Mouse (Mus musculus): ENCODE results near the gene Sorcs2.

Gene Sorcs2

DNA sequence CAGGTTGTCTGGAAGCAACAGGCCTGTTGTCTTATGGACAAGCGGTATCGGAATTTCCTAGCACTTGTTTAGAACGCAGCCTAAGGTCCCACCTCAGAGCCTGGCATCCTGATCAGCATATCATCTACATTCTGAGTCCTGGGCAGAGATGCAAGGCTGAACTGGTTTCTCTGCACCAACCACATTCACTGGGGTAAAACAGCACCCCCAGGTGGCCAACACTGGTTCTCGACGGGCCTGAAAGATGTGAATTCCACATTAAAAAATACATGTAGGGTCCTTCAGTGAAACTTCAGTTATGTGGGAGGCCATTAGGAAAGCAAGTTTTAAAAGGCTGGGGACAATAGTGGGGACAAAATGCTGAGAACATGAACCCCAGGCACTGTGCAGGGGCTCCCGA is 174.2 kb downstream of the Sorcs2 start:
- DNase-seq = peak; percentile 69

DNA sequence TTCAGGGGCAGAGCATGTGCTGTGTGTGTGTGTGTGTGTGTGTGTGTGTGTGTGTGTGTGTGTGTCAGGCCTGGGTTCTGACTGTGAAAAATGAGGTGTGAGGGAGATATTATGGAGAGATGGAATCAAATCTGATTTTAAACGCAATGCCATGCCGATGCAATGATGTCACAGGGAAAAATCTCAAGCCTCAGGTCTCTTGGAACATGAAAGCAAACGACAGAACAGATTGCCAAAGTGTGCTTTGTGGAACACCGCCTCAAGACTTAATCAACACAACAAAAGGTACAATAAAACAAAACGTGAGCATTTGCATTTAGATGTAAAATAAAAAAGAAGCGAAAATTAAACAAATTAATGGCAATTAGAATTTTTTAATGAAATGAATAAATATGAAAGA is 177.3 kb downstream of the Sorcs2 start:
- no peak for DNase-seq

DNA sequence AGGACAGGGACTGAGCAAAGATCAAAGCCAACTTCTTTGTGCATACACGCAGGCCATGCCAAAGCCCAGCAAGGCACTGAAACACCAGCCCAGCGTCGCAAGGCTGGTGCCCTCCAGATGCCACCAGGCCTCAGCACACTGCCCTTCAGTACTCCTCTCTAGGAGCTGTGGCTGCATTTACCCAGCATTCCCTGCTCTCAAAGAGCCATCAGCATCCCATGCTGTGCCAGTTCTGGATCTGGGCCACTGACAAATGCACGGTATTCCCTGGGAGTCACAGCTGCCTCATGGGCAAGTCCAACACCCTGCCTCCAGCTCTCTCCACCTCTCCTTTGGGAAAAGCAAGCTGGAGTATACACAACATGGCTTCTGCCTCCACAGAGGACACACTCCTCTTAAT is 177.8 kb downstream of the Sorcs2 start:
- DNase-seq = no peak

DNA sequence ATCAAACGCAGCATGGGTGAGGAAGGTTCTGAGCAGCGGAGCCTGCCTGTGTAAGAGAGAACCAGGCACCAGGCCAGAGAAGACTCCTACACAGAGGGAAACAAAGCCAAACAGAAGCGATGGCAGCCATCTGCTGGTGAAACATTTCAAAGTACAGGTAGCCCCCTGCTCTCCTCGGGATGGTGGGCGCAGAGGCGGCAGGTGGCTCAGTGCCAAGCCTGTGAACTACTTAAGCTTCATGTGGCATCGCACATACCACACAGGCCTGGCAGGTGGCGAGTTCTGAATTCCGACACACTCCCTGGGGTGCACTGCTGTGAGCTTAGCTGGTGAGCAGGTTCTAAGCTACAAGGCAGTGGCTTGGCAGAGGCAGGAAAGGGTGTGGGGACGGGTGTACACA is 184.6 kb downstream of the Sorcs2 start:
- DNase-seq = peak; percentile 96

DNA sequence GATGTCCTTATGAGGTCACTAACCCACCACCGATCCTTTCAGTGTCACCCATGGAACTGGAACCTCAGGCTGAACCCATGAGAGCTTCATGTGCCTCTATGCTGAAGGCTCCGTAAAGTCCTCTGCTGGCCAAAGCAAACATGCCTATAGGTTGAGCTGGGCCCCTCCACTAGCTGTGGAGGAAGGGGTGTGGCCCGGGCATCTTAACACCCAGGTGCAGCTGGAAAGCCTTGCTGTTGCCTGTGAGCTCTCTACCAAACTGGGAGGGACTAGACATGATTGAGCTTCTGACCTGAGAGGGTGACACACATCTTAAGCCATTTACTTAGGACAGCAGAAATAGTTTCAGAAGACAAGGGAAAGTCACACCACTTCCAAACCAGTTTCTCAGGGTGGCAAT is 189.1 kb downstream of the Sorcs2 start:
- DNase-seq = no peak

DNA sequence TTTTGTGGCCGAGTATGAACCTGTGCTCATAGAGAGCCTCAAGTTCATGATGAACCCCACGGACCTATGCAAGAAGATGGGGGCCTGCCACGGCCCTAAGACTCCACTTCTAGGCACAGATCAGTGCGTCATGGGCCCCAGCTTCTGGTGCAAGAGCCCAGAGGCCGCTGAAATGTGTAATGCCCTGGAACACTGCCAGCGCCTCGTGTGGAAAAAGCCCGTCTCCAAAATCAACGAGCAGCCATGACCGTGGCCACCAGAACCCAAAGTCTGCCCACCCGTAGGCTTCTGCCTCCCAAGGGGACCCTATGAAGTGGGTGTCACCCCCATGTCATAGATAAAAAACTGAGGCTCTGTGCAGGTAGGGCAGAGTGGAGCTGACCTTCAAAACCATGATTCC is 192.5 kb downstream of the Sorcs2 start:
- no peak for DNase-seq

DNA sequence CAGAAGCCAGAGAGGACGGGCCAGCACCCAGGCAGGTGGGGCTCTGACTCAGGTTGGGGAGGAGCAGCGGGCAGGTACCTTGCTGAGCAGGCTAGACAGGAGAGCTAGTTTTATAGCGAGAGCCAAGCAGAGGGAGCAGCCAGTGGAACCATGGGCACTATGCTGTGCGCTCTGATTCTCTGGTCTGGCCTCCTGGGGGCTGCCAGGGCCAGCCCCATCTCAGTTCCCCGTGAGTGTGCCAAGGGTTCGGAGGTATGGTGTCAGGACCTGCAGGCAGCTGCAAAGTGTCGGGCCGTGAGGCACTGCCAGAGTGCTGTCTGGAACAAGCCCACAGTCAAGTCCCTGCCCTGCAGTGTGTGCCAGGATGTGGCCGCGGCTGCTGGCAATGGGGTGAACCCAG is 194.0 kb downstream of the Sorcs2 start, which contains the start of gene Psapl1:
Psapl1 (plus strand) TSS at position 106 of the 400 bp plus-strand sequence.
- no peak for DNase-seq

DNA sequence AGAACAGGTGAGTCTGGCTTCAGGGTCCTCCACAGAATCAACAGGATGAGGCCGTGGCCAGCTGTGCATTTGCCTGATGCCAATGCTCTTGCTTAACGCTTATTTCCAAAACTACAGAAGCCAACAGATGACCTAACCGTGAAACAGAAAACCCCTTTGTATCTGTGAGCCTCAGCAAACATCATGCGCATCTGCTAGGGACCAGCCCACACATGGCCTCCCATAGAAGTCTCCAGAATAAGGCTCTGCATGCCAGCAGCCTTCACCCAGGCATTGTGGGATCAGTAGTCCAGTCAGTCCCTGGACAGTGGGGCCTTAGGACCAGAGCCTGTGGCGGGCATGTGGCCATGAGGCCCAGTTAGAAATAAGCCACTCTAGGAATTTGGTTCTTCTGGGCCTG is 194.5 kb downstream of the Sorcs2 start:
- peak; percentile 89 for DNase-seq

DNA sequence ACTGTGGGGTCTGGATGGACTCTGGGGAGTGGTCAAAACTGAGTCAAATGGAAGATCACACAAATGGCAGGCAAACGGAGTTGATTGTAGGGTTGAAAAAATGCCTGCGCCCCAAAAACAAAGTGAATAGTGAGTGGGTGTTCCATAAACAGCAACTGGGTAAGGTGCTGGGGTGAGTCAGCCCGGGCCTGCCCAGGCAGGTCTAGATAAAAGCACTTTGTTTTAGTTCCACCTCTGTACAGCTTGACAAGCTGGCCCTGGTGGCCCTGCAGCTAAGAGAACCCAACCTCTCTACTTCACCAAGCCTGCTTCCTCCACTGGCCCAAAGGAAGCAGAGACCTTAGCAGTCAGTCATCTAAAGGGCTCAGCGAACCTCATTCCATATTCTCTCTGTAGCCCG is 195.2 kb downstream of the Sorcs2 start:
- DNase-seq = no peak

DNA sequence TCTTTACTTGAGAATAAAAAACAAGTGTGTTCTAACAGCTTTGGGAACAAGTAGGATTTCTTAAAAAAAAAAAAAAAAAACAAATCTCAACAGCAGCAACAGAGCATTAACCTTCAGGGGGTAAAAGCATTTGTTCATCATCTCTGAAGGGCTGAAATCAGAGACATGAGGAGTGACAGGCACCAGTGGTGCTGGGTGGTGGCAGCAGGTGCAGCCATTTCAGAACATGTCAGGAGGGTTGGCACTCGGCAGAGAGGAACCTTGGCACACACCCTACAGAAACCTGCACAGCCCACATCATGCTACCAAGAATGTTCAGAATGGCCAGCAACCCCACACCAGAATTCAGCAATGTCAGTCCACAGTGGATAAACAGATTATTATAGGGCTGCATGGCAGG is 198.4 kb downstream of the Sorcs2 start:
- DNase-seq = no peak

DNA sequence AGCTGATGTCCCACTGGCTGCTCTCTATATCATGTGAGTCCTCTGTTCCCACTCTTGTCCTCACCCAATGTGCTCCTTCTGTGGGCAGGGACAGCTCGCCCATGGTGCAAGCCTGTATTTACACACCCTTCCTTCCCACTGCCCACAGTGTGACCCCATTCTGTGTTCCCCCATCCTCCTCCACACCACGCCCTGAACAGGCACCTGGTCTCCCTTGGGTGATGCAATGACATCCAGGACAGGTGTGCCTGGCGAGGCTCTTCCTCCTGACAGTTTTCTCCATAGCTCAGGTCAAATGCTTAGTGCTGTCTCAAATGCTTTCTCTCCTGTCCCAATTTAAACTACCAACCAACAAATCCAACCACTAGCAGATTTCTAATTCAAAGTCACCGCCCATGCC is 202.5 kb downstream of the Sorcs2 start:
- no peak for DNase-seq

DNA sequence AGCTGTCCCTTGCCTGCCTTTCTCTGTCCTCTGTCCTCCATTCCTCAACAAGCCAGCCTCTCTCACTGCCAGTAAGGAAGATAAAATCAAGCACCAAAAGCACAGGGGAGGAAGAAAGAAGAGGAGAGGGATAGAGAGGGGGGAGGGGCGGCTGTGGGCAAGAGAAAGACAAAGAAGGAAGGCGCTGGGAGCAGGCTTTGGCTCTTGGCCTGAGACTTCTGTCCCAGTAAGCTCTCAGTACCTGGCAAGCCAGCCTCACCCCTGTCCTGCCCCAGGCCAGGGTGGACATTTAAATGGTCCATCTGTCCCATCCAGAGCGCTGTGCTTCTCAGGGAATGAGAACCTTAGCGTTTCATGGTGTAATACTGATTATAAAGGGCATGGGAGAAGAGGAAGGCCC is 203.3 kb downstream of the Sorcs2 start:
- DNase-seq = no peak

DNA sequence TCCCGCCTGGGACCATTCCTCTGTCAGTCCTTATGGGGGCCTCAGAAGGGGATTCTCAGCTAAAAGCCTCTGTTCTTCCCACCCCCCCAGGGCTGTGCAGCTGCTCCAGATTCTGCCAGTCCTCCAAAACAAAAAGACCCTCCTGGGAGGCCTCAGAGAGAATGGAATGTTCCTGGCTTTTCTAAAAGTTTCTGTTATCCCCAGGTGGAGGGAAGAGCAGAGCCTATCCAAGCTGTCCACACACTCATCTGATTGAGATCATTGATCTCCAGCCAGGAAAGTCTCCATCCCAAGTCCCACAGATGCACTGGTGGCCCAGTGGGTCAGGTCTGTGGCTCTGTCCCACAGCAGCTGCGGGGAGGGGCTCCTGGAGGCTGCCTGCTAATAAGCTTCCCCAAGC is 205.3 kb downstream of the Sorcs2 start:
- no peak for DNase-seq

DNA sequence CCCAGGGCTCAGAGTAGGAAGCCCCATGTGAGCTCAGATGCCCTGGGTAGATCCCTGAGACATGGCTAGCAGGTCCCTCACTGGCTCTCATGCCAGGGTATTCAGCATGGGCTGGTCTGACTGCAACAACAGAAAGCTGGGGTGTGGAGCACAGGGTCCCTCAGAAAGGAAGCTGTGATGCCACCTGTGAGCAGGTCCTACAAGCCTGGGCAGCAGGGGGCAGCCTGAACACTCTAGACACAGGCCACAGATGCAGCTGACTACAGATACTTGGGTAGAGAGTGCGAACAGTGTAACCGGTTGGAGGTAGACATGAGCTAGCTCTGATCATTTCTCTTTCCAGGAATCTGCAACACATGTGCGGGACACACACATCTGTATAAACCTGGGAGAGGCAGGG is 206.1 kb downstream of the Sorcs2 start:
- DNase-seq = no peak

DNA sequence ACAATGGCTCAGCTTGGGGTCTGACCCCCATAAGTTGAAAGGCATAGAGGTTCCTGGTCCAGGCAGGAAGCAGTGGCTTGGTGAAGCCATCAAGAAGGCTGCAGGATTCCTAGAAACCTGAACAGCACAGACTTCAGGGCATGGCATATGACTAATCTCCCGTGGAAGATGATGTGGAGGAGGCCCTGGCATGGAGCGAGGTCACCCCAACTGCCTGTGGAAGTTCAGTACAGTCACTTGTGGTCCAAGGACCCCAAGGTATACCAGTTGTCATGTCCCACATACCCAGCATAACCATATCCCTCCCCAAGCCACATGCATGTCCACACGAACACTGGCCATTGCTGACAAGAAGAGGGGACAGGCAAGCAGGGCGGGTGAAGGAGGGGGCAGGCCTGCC is 206.7 kb downstream of the Sorcs2 start:
- DNase-seq = no peak

DNA sequence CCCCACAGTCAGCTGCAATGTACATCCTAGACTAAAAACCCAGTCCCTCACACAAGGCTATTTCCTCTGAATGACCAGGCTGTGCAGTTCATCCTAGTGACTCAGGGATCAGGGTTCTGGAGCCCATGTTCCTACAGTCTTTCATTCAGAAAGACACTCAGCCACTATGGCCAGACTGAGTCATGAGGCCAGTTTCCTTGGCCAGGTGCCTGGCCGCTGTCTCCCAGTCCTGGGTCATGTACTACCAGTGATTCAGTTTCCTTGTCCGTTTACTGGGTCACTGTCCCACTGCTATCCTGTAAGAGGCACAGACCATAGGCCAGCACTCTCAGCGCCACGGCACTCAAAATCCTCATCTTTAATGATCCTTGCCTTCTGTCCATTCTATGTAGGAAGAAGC is 209.6 kb downstream of the Sorcs2 start:
- no peak for DNase-seq

DNA sequence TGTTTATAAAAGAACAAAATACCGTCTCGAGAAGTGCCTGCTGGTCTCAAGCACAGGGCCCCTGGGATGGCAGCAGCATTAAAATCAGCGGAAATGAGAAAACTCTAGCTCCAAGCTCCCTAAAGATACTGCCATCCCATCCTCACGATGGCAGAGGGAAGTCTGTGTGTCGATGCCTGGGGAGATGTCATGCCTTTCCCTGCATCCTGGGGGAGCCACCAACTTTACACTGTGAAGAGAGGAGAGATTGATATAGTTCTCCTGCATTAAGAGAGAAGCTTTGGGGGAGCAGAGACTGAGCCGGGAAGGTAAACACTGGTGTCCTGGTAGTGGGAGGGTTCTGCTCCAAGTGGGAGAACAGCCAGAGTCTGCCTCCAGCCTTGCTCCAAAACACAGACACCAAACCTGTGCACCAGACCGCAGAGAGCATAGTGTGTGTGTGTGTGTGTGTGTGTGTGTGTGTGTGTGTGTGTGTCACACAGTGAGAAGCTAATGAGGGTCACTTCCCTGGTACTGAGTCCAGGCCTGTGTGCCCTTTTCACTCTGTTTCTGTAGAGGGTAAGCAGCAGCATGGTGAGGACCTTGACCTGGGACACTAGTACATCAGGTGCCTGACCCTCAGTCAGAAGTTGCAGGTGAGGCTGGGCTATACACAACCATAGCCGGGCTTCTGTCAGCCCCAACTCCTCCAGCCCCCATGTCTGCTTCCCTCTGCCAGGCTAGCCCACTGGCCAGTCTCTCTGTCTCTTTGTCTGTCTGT is 211.5 kb downstream of the Sorcs2 start:
- DNase-seq = no peak

DNA sequence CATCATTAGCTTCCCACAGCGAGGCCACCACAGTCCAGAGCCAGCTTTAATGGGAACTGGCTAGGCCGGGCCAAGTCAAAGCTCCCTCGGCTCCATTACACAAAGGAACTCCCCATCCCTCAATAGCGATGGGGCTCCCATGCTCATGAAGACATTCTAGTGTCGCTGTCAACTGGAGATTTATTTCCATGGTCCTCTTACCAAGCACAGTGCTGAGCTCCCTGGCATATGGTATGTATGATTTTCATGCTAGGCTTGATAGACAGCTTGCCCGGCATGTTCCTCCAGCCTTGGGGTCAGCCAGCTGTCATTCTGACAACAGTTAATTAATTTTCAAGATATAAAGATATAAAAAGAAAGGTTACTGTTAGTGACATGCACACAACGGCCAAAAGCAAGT is 215.6 kb downstream of the Sorcs2 start:
- no peak for DNase-seq

DNA sequence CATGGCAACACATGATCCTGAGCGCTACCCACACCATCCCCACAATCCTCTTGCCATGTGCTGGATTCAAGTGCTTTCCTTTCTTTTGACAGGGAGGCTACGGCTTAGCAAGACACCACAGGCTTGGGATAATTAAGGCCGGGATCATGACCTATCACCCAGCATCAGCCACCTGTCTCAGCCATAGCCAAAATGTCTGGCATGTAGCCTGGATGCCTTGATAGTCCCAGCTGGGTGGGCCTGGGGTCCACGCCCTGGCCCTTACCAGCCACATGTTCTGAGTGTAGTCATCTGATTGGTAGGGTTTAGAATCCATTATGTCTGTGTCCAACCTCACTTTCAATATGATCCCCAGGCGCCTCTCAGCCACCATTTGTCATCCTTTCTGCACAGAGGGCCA is 218.2 kb downstream of the Sorcs2 start:
- DNase-seq = no peak

DNA sequence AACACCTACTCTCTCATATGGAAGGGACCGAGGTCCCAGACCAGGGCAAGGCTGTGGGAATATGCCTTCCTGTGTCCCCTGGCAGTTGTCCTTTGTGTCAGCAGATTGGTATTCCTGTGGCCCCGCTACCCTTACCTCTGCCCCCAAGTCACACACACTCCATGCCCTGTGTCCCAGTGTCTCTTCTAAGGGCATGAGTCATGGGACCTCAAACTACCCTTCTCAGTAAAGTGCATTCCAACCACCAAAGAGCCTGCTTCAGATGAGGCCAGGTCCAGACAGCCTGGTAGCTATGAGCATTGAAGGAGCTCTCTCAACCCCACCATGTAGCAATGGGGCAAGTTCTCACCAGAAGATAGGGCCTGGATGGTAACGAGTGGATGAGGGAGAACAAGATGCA is 219.2 kb downstream of the Sorcs2 start:
- DNase-seq = no peak

DNA sequence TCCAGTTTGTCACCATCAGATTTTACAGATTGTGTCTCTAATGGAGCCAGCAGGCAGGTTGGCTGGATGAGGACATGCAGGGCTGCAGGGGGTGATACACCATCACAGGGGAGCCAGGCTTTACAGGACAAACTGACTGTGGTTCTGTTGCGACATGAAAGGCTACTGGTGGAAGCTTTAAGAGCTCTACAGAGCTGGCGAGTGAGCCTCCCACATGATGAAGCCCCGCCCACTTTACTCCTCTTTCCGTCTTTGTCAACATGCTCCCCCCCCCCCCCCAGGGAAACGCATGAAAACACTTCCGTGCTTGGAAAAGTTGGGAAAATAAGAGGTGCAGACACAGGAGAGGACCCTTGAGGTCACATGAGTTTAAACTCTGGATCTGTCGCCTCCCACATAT is 219.7 kb downstream of the Sorcs2 start:
- no peak for DNase-seq

DNA sequence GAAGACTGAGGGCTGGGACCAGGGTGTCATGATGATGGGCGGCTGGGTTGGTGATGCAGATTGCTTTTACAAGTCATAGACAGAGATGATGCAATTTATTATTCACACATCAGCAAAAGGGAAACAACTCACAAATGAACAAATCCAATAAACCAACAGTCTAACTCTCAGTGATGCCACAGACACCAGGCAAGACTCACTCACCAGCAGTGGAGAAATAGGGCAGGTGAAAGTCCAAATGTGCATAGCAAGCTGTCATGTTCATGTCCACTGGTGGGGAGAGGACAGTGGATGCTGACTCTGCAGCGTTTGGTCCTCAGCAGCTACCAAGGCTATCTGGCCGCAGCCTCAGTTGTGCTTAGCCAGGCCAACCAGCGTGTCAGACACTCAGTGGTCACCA is 221.1 kb downstream of the Sorcs2 start:
- DNase-seq = no peak

DNA sequence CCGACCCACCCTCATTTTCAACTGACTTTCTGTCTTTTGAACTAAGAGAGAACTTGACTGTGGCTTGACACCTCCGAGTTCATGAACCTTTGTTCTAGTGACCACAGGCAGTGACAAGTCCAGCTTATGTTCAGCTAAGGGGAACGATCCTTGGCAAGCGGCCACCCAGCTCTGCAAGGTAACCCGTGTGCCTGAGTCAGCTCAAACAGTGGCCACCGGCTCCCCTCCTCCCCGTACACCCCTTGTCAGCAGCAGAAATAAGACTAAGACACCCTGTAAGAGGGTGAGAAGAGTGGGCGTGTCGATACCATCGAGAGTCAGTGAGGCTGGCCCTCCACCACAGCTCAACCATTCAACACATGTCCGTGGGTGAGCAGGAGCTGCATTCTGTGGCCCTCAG is 221.5 kb downstream of the Sorcs2 start:
- DNase-seq = no peak

DNA sequence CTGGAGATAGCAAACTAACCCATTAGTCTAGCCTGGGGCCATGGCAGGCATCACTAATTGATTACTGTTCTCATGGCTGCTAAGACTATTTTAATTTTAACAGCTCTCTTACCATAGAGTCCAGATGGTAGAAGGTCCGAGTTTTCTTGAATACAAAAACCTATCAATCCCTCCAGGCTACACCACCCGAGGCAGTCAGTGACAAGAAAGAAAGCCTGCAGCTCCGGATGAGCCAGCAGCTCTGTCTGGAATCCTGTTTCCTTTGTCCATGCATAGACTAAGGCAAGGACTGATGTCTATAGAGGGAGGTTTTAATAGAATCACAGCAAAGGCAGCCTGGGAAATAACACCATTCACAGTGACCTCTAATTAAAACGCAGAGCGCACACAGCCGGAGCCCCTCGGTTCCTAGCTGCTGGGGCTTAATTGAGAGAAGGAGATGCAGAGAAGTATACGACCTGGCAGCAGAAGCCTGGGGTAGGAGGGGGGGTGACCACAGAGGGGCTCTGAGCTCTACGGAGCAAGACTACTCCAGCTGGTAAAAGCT is 223.3 kb downstream of the Sorcs2 start:
- no peak for DNase-seq

DNA sequence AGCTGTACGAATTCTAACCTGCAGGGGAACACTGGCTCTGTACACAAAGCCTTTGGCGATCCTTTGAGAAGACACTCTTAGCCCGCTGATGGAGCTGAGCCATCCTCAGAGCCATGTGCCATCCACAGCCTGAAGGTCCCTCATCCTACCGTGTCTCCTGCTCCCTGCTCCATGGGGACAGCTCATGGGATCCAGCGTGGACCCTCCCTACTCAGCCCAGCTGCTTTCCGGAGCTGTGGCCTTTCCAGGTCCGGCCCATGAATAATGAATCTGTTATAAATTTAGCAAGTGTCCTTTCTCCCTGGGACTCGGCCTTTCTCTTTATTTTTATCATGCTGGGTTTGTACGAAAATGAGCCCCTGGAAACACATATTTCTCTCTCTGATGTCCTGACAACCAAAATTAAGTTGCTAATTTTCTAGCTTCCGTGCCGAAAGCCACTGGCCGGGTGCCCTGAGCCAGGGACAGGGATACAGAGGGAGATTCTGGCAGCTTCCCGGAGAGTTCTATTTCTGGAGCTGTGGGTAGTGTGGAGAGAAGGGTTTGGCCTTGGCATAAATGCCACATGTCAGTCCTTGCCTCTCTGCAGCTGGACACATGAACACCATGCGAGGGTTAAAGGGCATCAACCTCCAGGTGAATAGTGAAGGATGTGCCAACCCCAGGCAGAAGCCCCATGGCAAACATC is 228.8 kb downstream of the Sorcs2 start:
- peak; percentile 37 for DNase-seq
